Mouse (Mus musculus) embryonic stem cell, embryonic (primary cell): Measurements from ENCODE around the gene Cd274.

Experiments
- CTCF ChIA-PET, 4 experiments: fragments of 300-600 bp in 2 of 4; fragments of 350-600 bp in 2 of 4; sonication (Branson Sonifier 250); formaldehyde crosslinking; loops; one replicate each; lab custom pipeline; 2022; ENCODE audit warnings: inconsistent platforms in 2 of 4; lab: Charles Lee
- POLR2A ChIA-PET, 4 experiments: fragments of 300-600 bp in 2 of 4; fragments of 350-600 bp in 2 of 4; sonication (Branson Sonifier 250); formaldehyde crosslinking; loops; one replicate each; lab custom pipeline; 2022; ENCODE audit warnings: antibody characterized with exemption in 4 of 4, inconsistent platforms in 1 of 4; lab: Charles Lee

Gene Cd274

GRCm38 (mm10) chr19:29436793-29437479 lies 69.7 kb downstream of the Cd274 start:
- POLR2A ChIA-PET = no interaction called here
- CTCF ChIA-PET = interaction anchor here in 3 of 4 experiments (0.6 to 1.0 kb wide), 3 partner anchors 64 to 66 kb away, joined by 3 to 8 read pairs (median 3); no protein-coding TSS in a partner anchor
